In the genomic region with DNA sequence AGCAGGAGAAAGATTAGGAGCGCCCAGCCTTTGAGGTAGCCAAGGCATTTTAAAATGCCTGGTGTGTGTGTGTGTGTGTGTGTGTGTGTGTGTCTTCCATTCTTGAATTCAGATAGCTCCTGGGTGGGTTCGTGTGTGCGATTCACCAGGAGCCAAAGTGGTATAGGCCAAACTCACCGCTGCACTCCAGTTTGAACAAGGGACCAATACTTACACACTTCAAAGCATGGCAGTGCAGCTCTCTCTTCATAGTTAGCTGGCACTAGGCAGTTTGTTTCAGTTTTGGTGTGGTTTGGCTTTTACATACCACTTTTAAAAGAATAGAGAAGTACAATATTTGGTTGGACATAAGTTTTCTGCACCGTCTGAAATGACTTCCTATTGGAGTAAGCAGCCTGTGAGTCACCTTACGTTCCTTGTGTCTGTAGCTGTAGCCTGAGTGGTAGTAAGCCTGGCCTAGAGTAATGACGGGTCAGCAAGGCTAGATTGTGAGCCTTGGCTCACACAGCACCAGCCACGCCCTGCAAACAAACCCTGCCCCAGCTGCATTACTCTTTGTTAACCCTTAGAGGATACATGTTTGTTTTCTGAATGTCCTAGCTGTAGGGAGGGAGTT, we compare ENCODE assay signal across 11 mouse cellular contexts. TPM values are rescaled to one million over a fixed set of nuclear protein-coding genes. Genes with fewer than 3 reads are reported as not detected.
A peak's percentile ranks its signal among the peaks of the same experiment; 100 is the strongest.
DNase-seq lines count a peak whose midpoint lies in the region; ATAC-seq and TF ChIP-seq lines count a peak whose summit lies in the region.
"Had no signal": no experiment of that assay in that cellular context is flagged by ENCODE, and none has a peak within 500 bp of the region (broad histone marks: within the 10 kb centered on the region; RNA-seq: fewer than 3 reads in every experiment).

No protein-coding gene starts in this region.

- H3K4me3 ChIP-seq in spleen, adult 2 months (ENCODE audit: extremely low read depth, insufficient read depth, insufficient read length), result no peak overlapping the region
- H3K4me3 ChIP-seq in embryonic fibroblast, embryonic 13.5 days (ENCODE audit: insufficient read depth, low read length), result no peak overlapping the region
- H3K4me3 ChIP-seq in liver, postnatal 0 days (ENCODE audit: low read depth, low read length), result no peak overlapping the region
- H3K4me3 ChIP-seq in limb, embryonic 10.5 days, result no peak overlapping the region
- H3K4me3 ChIP-seq: limb, embryonic 12.5 days; neural tube, embryonic 12.5 days had no signal

- no peak for TF ChIP-seq CTCF in spleen, adult 2 months (IDR thresholded peaks at IDR 0.05; ENCODE audit: extremely low read depth, insufficient read depth, insufficient read length, insufficient replicate concordance)
- TF ChIP-seq CTCF in embryonic fibroblast, embryonic 13.5 days (IDR thresholded peaks at IDR 0.05; ENCODE audit: borderline replicate concordance, insufficient read depth, low read length), result no peak
- TF ChIP-seq CTCF in liver, postnatal 0 days (IDR thresholded peaks at IDR 0.05; ENCODE audit: low read depth), result no peak

- no peaks in the 10 kb centered on the region for H3K27me3 ChIP-seq in spleen, adult 2 months (ENCODE audit: control insufficient read depth, insufficient read depth, low read length)
- no peaks in the 10 kb centered on the region for H3K27me3 ChIP-seq in liver, postnatal 0 days (ENCODE audit: insufficient read depth, low read length)
- H3K27me3 ChIP-seq in limb, embryonic 10.5 days (ENCODE audit: low read depth, poor library complexity, severe bottlenecking), result no peaks in the 10 kb centered on the region
- H3K27me3 ChIP-seq: limb, embryonic 12.5 days; neural tube, embryonic 12.5 days had no signal

- no peak for TF ChIP-seq POLR2A in spleen, adult 2 months (IDR thresholded peaks at IDR 0.05; ENCODE audit: low read depth, low read length)
- TF ChIP-seq POLR2A in embryonic fibroblast, embryonic 13.5 days (IDR thresholded peaks at IDR 0.05; ENCODE audit: low read depth, low read length), result no peak

- ATAC-seq in liver, postnatal 0 days, result peak; percentile 78

- H3K27ac ChIP-seq in spleen, adult 2 months (ENCODE audit: insufficient read depth, low read length), result peak overlapping the region; percentile 34; the same call in 1 of the 2 replicates
- H3K27ac ChIP-seq in embryonic fibroblast, embryonic 13.5 days (ENCODE audit: insufficient read depth, low read length), result peak overlapping the region; percentile 13; the same call in 1 of the 2 replicates
- peak overlapping the region; percentile 55; the same call in 1 of the 2 replicates for H3K27ac ChIP-seq in liver, postnatal 0 days (ENCODE audit: low read depth)
- H3K27ac ChIP-seq in limb, embryonic 10.5 days, result no peak overlapping the region
- H3K27ac ChIP-seq: limb, embryonic 12.5 days; neural tube, embryonic 12.5 days had no signal

- peak overlapping the region; percentile 7; the same call in 1 of the 2 replicates for H3K4me2 ChIP-seq in liver, postnatal 0 days (ENCODE audit: low read depth, low read length)
- H3K4me2 ChIP-seq: limb, embryonic 12.5 days; neural tube, embryonic 12.5 days had no signal

- no peaks in the 10 kb centered on the region for H3K9me3 ChIP-seq in liver, postnatal 0 days (ENCODE audit: low read length)
- no peaks in the 10 kb centered on the region for H3K9me3 ChIP-seq in limb, embryonic 10.5 days (replicated peaks)
- H3K9me3 ChIP-seq: limb, embryonic 12.5 days; neural tube, embryonic 12.5 days had no signal

- H3K4me1 ChIP-seq in spleen, adult 2 months (ENCODE audit: control insufficient read depth, insufficient read depth, insufficient read length), result peaks cover 21% of the 10 kb centered on the region; the same call in 1 of the 2 replicates
- H3K4me1 ChIP-seq in embryonic fibroblast, embryonic 13.5 days (ENCODE audit: control insufficient read depth, insufficient read depth, low read length), result peaks cover 18% of the 10 kb centered on the region
- peaks cover 17% of the 10 kb centered on the region for H3K4me1 ChIP-seq in liver, postnatal 0 days (ENCODE audit: insufficient read depth)
- H3K4me1 ChIP-seq in limb, embryonic 10.5 days, result no peaks in the 10 kb centered on the region
- H3K4me1 ChIP-seq: neural tube, embryonic 12.5 days had no signal

- no peaks in the 10 kb centered on the region for H3K36me3 ChIP-seq in spleen, adult 2 months (ENCODE audit: control insufficient read depth, insufficient read depth, low read length)
- no peaks in the 10 kb centered on the region for H3K36me3 ChIP-seq in liver, postnatal 0 days (replicated peaks; ENCODE audit: insufficient read depth, low read length)
- H3K36me3 ChIP-seq in limb, embryonic 10.5 days, result 0 out of 2 replicates have a peak, but pooled peaks cover 2% of the 10 kb centered on the region
- H3K36me3 ChIP-seq: limb, embryonic 12.5 days; neural tube, embryonic 12.5 days had no signal

- H3K9ac ChIP-seq in liver, postnatal 0 days (replicated peaks), result no peak overlapping the region
- H3K9ac ChIP-seq: limb, embryonic 12.5 days; neural tube, embryonic 12.5 days had no signal

- 43% methylated on average over 8 of the region's 8 CpGs for WGBS in spleen, adult 2 months
- 39% methylated on average over 8 of the region's 8 CpGs for WGBS in liver, postnatal 0 days (ENCODE audit: insufficient replicate concordance)
- 71% methylated on average over 8 of the region's 8 CpGs for WGBS in limb, embryonic 10.5 days

- DNase-seq in spleen, adult 2 months (ENCODE audit: low read depth in 1 of 2, low spot score in 2 of 2), result no peak
- DNase-seq in spleen, adult 12 weeks (ENCODE audit: low spot score), result no peak
- no peak for DNase-seq in liver, postnatal 0 days
- DNase-seq in cerebellum, adult 11-12 months, result no peak
- DNase-seq in limb, embryonic 10.5 days (ENCODE audit: low spot score), result no peak
- DNase-seq in cerebellum, adult 11 months, result no peak
- DNase-seq: gastrocnemius, postnatal 10 days; kidney, adult 11 months had no signal

- no peak for TF ChIP-seq EP300 in liver, postnatal 0 days (IDR thresholded peaks at IDR 0.05; ENCODE audit: low read depth)

RNA-seq across cellular contexts. Expression of a gene that starts 56.2 kb away (rescaled TPM):
- polyA plus RNA-seq in spleen, adult 2 months (2012; rRNA removed), result 6.8 and 6.9 TPM in 2 replicates
- 12.7 and 13.2 TPM in 2 replicates for polyA plus RNA-seq in embryonic fibroblast, embryonic 13.5 days (2011; ENCODE audit: insufficient read length, low read depth, missing spikeins)
- 4.6 and 5.1 TPM in 2 replicates for polyA plus RNA-seq in liver, postnatal 0 days (2015; fragmentation: Nextera tagmentation; extraction: Ambion mirVana)
- 11.8 and 12.8 TPM in 2 replicates for polyA plus RNA-seq in limb, embryonic 10.5 days (2016; fragmentation: Nextera tagmentation; extraction: Ambion mirVana)
